Mouse (Mus musculus): ENCODE data around the gene 2210016L21Rik. TPM values are rescaled to one million over a fixed set of nuclear protein-coding genes. Genes with fewer than 3 reads are reported as not detected.

Gene 2210016L21Rik
- polyA plus RNA-seq, 1 experiment from 2014 or later = 90.5 TPM

DNA sequence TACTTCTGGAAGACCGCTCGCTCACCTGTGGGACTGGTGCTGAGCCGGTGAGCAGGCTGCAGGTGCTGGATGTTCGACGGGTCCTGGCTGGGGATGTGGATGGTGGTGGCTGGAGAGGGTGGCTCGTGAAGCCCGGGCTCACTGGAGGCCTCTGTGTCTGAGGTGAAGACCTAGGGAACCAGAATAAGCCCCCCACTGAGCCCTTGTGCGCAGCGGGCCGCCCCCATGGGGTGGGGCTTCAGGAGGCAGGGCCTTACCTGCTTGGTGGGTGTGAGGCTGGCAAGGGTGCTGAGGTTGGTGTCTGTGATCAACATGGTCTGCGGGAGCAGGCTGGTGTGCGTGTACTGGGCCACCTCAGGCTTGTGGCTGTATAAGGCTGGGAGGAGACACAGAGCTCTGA, 8.7 kb downstream of the 2210016L21Rik start:
- 59% methylated on average over 12 of the region's 12 CpGs for WGBS
- ATAC-seq = no peak
- Histone ChIP-seq H3K9ac (ENCODE audit: low read length) (no peak overlapping the region), H3K4me3 (ENCODE audit: low read depth, low read length) (no peak overlapping the region), H3K4me1 (ENCODE audit: control insufficient read depth, insufficient read depth, low read length) (no peaks in the 10 kb centered on the region), H3K9me3 (replicated peaks; ENCODE audit: control insufficient read depth, low read length) (no peaks in the 10 kb centered on the region), H3K27ac (ENCODE audit: low read depth, low read length) (no peak overlapping the region), H3K36me3 (ENCODE audit: control insufficient read depth, insufficient read depth, low read length) (peaks cover 46% of the 10 kb centered on the region), H3K4me2 (ENCODE audit: low read length) (no peak overlapping the region), H3K27me3 (replicated peaks; ENCODE audit: control insufficient read depth, insufficient read depth, low read length) (no peaks in the 10 kb centered on the region)
- no peak for DNase-seq (ENCODE audit: low spot score)

DNA sequence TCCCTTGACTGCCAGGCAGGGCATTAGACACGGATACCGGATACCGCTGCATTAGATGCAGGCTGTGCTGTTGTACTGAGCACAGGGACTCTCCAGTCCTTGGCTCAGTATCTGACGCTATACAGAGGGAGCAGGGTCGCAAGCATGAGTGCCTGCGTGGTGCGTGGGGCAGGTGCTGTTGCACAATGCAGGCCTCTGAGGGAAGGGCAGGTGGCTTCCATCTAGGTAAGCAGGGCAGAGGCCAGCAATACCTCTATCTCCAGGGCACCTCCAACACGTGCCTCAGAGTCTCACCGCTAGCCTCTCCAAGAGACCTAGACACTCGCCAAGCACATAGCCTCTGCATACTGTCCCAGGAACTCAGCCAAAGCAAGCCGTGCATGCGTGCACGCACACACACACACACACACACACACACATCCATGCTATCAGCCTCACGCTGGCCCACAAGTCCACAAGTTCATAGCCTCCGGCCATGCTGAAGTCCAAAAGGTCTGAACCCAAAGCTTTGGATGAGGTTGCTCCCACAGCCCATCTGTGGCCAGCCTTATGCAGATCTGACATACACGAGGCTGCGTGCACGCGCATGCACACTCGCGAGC, 9.4 kb downstream of the 2210016L21Rik start:
- H3K9me3 ChIP-seq (replicated peaks; ENCODE audit: control insufficient read depth, low read length) = no peaks in the 10 kb centered on the region
- 84% methylated on average over 21 of the region's 21 CpGs for WGBS
- no peak overlapping the region for H3K27ac ChIP-seq (ENCODE audit: low read depth, low read length)
- DNase-seq (ENCODE audit: low spot score) = no peak
- no peak overlapping the region for H3K4me3 ChIP-seq (ENCODE audit: low read depth, low read length)
- ATAC-seq = no peak
- no peak overlapping the region for H3K4me2 ChIP-seq (ENCODE audit: low read length)
- no peak overlapping the region for H3K9ac ChIP-seq (ENCODE audit: low read length)
- H3K27me3 ChIP-seq (replicated peaks; ENCODE audit: control insufficient read depth, insufficient read depth, low read length) = no peaks in the 10 kb centered on the region
- H3K4me1 ChIP-seq (ENCODE audit: control insufficient read depth, insufficient read depth, low read length) = no peaks in the 10 kb centered on the region
- H3K36me3 ChIP-seq (ENCODE audit: control insufficient read depth, insufficient read depth, low read length) = peaks cover 38% of the 10 kb centered on the region

DNA sequence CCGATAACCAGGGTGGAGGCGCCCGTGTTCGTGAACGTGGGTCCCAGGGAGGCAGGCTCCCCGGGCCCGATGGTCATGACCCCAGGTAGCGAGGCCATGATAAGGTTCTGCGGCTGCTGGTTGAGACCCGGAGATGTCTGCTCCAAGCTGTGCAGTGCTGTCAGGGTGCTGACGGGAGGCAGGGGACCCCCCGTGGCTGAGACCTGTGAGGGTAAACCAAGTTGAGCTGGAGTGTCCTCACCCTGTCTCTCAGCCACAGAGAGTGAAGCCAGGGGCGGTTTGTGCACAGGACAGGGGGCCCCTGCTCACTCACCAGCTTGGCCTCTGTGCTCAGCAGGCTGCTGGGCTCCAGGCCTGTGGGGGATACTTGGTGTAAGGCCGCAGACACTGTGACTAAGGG, 11.4 kb downstream of the 2210016L21Rik start:
- 87% methylated on average over 14 of the region's 14 CpGs for WGBS

DNA sequence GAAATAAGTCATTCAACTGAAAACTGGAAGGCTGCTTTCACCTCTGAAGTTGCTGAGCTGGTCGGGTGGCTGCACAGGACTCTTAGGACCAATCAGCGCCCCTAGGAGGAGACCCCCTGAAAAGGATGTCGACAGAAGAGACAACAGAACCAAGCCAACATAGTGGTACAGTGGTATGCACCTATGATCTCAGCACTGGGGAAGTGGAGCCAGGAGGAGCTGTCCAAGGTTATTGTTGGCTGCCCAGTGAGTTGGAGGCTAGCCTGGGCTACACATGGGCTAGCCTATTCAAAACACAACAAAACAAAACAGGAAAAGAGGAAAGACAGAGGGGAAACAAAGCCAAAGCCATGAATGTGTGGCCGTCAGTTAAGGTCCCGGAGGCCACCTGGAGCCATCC, 16.1 kb downstream of the 2210016L21Rik start:
- Histone ChIP-seq H3K36me3 (ENCODE audit: control insufficient read depth, insufficient read depth, low read length) (no peaks in the 10 kb centered on the region), H3K4me1 (ENCODE audit: control insufficient read depth, insufficient read depth, low read length) (no peaks in the 10 kb centered on the region), H3K27me3 (replicated peaks; ENCODE audit: control insufficient read depth, insufficient read depth, low read length) (no peaks in the 10 kb centered on the region), H3K4me2 (ENCODE audit: low read length) (no peak overlapping the region), H3K4me3 (ENCODE audit: low read depth, low read length) (no peak overlapping the region), H3K27ac (ENCODE audit: low read depth, low read length) (no peak overlapping the region), H3K9me3 (replicated peaks; ENCODE audit: control insufficient read depth, low read length) (no peaks in the 10 kb centered on the region), H3K9ac (ENCODE audit: low read length) (no peak overlapping the region)
- no peak for DNase-seq (ENCODE audit: low spot score)
- 83% methylated on average over 5 of the region's 5 CpGs for WGBS
- ATAC-seq = no peak

More for the DNA sequence above, 11.4 kb downstream of the 2210016L21Rik start:
- H3K9me3 ChIP-seq (replicated peaks; ENCODE audit: control insufficient read depth, low read length) = no peaks in the 10 kb centered on the region
- H3K4me2 ChIP-seq (ENCODE audit: low read length) = no peak overlapping the region
- DNase-seq (ENCODE audit: low spot score) (no peak), ATAC-seq (no peak)
- H3K27me3 ChIP-seq (replicated peaks; ENCODE audit: control insufficient read depth, insufficient read depth, low read length) = no peaks in the 10 kb centered on the region
- no peak overlapping the region for H3K27ac ChIP-seq (ENCODE audit: low read depth, low read length)
- H3K9ac ChIP-seq (ENCODE audit: low read length) = no peak overlapping the region
- H3K4me3 ChIP-seq (ENCODE audit: low read depth, low read length) = no peak overlapping the region
- peaks cover 19% of the 10 kb centered on the region for H3K36me3 ChIP-seq (ENCODE audit: control insufficient read depth, insufficient read depth, low read length)
- no peaks in the 10 kb centered on the region for H3K4me1 ChIP-seq (ENCODE audit: control insufficient read depth, insufficient read depth, low read length)

DNA sequence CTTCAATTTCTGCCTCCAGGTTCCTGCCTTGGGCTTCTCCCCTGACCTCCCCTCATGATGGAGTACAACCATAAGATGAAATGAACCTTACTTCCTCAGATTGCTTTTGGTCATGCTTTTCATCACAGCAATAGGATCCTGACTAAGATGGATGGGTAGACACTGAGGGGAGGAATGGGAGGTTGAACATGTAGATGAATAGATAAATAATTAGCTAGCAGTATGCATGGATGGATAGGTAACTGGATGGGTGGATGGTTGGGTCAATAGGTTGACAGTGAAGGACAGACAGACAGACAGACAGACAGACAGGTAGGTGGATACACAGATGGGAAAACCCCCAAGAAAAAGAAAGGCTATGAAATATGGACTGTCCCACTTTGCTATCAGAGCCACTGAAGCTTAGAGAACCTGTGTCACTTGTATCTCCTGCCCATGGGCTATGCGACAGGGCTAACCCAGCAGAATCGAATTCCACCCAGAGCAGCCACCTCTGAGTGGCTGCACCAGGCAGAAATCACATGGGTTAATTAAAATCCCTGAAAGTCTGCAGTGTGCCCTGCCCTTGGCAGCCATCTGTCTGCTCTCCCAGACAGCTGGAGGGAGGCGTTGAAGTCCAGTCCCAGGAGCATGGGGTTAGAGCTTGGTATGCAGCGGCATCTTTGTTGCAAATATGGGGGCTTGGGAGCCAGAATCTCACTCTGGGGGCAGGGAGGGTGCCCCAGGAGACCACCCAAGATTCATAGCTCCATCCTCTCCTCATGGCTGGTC, 19.8 kb downstream of the 2210016L21Rik start:
- no peak for ATAC-seq
- 73% methylated on average over 4 of the region's 4 CpGs for WGBS
- Histone ChIP-seq H3K4me2 (ENCODE audit: low read length) (no peak overlapping the region), H3K4me1 (ENCODE audit: control insufficient read depth, insufficient read depth, low read length) (no peaks in the 10 kb centered on the region), H3K4me3 (ENCODE audit: low read depth, low read length) (no peak overlapping the region), H3K27ac (ENCODE audit: low read depth, low read length) (no peak overlapping the region), H3K36me3 (ENCODE audit: control insufficient read depth, insufficient read depth, low read length) (no peaks in the 10 kb centered on the region), H3K9ac (ENCODE audit: low read length) (no peak overlapping the region), H3K9me3 (replicated peaks; ENCODE audit: control insufficient read depth, low read length) (no peaks in the 10 kb centered on the region), H3K27me3 (replicated peaks; ENCODE audit: control insufficient read depth, insufficient read depth, low read length) (no peaks in the 10 kb centered on the region)
- DNase-seq (ENCODE audit: low spot score) = no peak

DNA sequence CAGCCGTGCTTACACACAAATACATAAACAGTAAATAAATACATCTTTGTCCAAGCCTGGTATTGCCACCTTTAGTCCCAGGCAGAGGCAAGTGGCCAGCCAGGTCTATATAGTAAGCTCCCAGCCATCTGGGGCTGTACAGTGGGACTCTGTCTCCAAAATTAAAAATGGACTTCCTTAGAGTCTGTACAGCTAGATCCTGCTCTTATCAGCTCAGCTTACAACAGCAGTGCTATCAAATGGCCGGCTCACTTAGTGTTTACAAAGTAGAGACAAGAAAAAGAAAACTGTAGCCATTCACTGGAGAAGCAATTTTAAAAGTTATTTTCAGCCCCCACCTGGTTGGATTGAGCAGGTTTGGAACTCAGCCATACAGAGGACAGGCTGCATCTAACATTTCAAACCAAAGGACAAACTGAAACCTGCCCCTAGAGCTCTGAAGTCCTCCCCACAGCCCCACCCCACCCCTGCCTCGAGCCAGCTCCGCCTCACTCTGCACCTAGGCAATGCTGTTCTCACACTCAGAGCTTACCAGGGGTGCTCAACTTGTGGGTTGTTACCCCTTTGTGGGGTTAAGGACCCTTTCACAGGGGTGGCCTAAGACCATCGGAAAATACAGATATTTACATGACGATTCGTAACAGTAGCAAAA, 22.5 kb downstream of the 2210016L21Rik start:
- DNase-seq (ENCODE audit: low spot score) = no peak
- H3K4me1 ChIP-seq (ENCODE audit: control insufficient read depth, insufficient read depth, low read length) = no peaks in the 10 kb centered on the region
- no peak overlapping the region for H3K27ac ChIP-seq (ENCODE audit: low read depth, low read length)
- no peaks in the 10 kb centered on the region for H3K27me3 ChIP-seq (replicated peaks; ENCODE audit: control insufficient read depth, insufficient read depth, low read length)
- no peak for ATAC-seq
- no peak overlapping the region for H3K9ac ChIP-seq (ENCODE audit: low read length)
- WGBS = 83% methylated on average over 7 of the region's 7 CpGs
- no peaks in the 10 kb centered on the region for H3K9me3 ChIP-seq (replicated peaks; ENCODE audit: control insufficient read depth, low read length)
- no peak overlapping the region for H3K4me2 ChIP-seq (ENCODE audit: low read length)
- H3K4me3 ChIP-seq (ENCODE audit: low read depth, low read length) = no peak overlapping the region
- H3K36me3 ChIP-seq (ENCODE audit: control insufficient read depth, insufficient read depth, low read length) = no peaks in the 10 kb centered on the region

GRCm38 (mm10) chr5:114964967-114965898, 23.3 kb downstream of the 2210016L21Rik start:
- no peak for ATAC-seq
- Histone ChIP-seq H3K4me1 (ENCODE audit: control insufficient read depth, insufficient read depth, low read length) (no peaks in the 10 kb centered on the region; the same call in 1 of the 2 replicates), H3K4me3 (ENCODE audit: low read depth, low read length) (no peak overlapping the region), H3K9ac (ENCODE audit: low read length) (no peak overlapping the region), H3K36me3 (ENCODE audit: control insufficient read depth, insufficient read depth, low read length) (no peaks in the 10 kb centered on the region), H3K27ac (ENCODE audit: low read depth, low read length) (no peak overlapping the region), H3K9me3 (replicated peaks; ENCODE audit: control insufficient read depth, low read length) (no peaks in the 10 kb centered on the region), H3K4me2 (ENCODE audit: low read length) (no peak overlapping the region), H3K27me3 (replicated peaks; ENCODE audit: control insufficient read depth, insufficient read depth, low read length) (no peaks in the 10 kb centered on the region)
- no peak for DNase-seq (ENCODE audit: low spot score)
- WGBS = 73% methylated on average over 17 of the region's 17 CpGs

DNA sequence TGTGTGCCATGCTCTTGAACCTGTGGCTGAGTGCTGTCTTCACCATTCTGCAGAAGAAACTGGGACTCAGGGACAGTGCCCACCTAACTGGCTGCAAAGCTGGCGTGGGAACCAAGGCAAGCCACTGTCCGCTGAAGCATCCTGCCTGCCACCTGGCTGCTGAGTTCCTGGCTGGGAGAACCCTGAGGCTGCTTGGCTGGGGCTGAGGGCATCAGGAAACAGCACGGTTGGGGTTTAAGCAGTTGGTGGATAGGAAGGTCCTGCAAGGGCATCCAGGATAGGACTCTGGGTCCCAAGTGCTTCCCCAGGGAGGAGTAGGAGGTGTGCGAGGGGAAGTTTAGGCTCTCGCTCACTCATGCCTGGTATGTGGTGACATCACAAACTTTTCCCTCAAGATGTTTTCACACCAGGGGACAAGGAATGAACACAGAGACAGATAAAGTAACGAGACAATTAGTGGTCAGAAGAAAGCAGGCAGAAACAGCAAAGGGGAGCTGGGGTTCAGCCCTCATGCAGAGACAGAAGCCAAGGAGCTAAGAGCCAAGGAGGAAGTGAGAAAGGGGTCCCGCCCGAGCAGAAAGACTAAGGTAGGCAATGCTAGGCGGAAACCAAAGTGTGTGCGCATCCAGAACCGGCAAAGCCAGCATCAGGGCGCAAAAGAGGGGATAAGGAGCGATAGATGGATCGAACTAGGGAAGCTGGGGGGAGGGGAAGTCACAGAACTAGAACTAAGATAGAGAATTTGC, 25.7 kb downstream of the 2210016L21Rik start:
- Histone ChIP-seq H3K4me2 (ENCODE audit: low read length) (no peak overlapping the region), H3K9ac (ENCODE audit: low read length) (no peak overlapping the region), H3K4me1 (ENCODE audit: control insufficient read depth, insufficient read depth, low read length) (no peaks in the 10 kb centered on the region; the same call in 1 of the 2 replicates), H3K36me3 (ENCODE audit: control insufficient read depth, insufficient read depth, low read length) (no peaks in the 10 kb centered on the region), H3K27me3 (replicated peaks; ENCODE audit: control insufficient read depth, insufficient read depth, low read length) (no peaks in the 10 kb centered on the region), H3K4me3 (ENCODE audit: low read depth, low read length) (no peak overlapping the region), H3K9me3 (replicated peaks; ENCODE audit: control insufficient read depth, low read length) (no peaks in the 10 kb centered on the region), H3K27ac (ENCODE audit: low read depth, low read length) (no peak overlapping the region)
- no peak for DNase-seq (ENCODE audit: low spot score)
- WGBS = 35% methylated on average over 14 of the region's 14 CpGs
- ATAC-seq = no peak

Data from forebrain, embryonic 14.5 days (tissue).